Mouse (Mus musculus): ENCODE measurements around the gene Kcng4.

DNA sequence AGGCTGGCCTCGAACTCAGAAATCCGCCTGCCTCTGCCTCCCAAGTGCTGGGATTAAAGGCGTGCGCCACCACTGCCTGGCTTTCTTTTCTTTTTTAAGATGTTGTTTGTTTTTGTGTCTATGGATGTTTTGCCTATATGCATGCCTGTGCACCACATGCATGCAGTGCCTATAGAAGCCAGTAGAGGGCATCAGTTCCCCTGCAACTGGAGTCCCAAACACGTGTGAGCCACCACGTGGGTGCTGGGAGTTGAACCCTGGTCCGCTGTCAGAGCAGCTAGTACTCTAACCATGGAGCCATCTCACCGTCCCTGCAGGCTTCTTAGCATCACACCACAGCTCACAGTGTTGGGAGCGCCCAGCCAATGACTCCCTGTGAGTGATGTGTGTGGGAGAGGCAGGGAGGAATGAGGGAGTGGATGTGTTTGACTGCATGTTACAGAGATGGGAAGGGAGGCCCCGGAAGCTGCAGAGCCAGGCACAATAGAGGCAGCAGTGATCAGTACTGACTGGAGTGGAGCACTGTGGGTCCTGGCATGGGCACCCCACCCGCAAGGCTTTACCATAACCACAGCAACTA is 38.6 kb upstream of the Kcng4 start:
- no peak for TF ChIP-seq USF1 (IDR thresholded peaks at IDR 0.05; ENCODE audit: low read depth)
- no peak for TF ChIP-seq TCF3 (IDR thresholded peaks at IDR 0.05; ENCODE audit: insufficient read length, low read depth)
- no peak for TF ChIP-seq TCF12 (IDR thresholded peaks at IDR 0.05; ENCODE audit: insufficient read depth, poor library complexity, severe bottlenecking)
- TF ChIP-seq POLR2A (IDR thresholded peaks at IDR 0.05; ENCODE audit: insufficient read length, low read depth) = no peak
- no peak for TF ChIP-seq POLR2AphosphoS2 (IDR thresholded peaks at IDR 0.05; ENCODE audit: insufficient read length, low read depth)
- TF ChIP-seq MAX (IDR thresholded peaks at IDR 0.05; ENCODE audit: low read depth) = no peak

Data from myocyte (in vitro differentiated cells).